Mouse (Mus musculus) G1E (cell line): ENCODE measurements around the gene Rasgef1b.

Source experiments
- CTCF ChIP-seq: IDR thresholded peaks from 2 replicates; pipeline ENCODE4 v1.5.1; 2012; ENCODE audit warnings: low read depth, low read length, inconsistent platforms, mixed read lengths
- GATA1 ChIP-seq: IDR thresholded peaks from 2 replicates; pipeline ENCODE4 v1.6.1; 2012; ENCODE audit warnings: borderline replicate concordance, low read length, inconsistent platforms, mixed read lengths
- GATA2 ChIP-seq: IDR thresholded peaks from 2 replicates; pipeline ENCODE4 v1.6.1; 2012; ENCODE audit warnings: low read depth, low read length, inconsistent platforms, borderline replicate concordance
- POLR2AphosphoS5 ChIP-seq: IDR thresholded peaks from 2 replicates; pipeline ENCODE4 v1.6.1; 2012; ENCODE audit warnings: low read depth, low read length, inconsistent platforms; ENCODE audit not compliant: insufficient replicate concordance
- TAL1 ChIP-seq: conservative IDR thresholded peaks from 2 replicates; pipeline ENCODE4 v1.6.1; 2012; ENCODE audit warnings: low read depth, low read length, inconsistent platforms, mixed read lengths

DNA sequence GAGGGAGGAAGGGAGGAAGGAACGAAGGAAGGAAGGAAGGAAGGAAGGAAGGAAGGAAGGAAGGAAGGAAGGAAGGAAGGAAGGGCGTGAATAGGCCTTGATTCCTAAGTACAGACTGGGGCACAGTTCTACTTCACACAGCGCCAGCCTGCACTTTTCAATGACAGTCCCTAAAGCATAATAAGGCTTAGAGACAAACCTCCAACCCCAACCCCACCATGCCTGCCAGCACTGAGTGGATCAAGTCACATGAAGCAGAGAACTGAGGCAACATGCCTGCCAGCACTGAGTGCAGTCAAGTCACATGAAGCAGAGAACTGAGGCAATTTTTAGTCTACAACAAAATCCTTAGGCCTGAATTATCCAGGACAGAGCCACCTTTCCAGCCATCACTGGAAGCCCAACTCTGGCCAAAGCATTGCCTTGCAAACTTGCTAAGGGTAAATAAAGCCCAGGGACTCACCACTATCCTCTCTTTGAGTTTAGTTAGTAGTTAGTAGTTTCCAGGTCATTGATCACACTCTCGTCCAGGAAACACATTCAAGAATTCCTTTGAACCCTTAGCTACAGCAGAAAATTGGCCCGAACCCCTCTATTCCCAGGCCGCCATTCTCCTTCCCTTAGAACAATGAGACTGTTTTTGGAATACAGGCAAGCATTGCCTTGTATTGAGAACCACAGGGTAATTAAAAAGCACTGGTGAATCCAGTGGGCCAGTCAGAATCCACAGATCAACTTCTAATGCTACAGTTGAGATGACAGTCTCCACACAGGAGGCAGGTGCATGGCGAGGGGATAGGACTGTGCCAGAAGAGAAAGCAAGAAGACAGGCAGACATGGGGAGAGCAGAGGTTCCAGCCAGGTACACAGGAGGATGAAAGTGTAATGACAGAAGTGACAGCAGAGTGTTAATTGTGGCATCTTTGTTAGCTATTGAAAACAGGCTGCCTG, 513.4 kb downstream of the Rasgef1b start:
- no peak for TF ChIP-seq GATA1
- no peak for TF ChIP-seq CTCF
- no peak for TF ChIP-seq TAL1
- TF ChIP-seq GATA2 = no peak
- no peak for TF ChIP-seq POLR2AphosphoS5
